Mouse (Mus musculus) liver, adult (tissue): ENCODE results near the gene Ccdc177.

Experiments used
- GATA4 ChIP-seq: IDR thresholded peaks from 2 replicates; pipeline ENCODE4 v1.6.1; 2014; ENCODE audit warnings: mild to moderate bottlenecking, low read length; ENCODE audit not compliant: insufficient replicate concordance

Gene Ccdc177

GRCm38 (mm10) chr12:80759387-80759712, 1.1 kb downstream of the Ccdc177 start:
- no peak for TF ChIP-seq GATA4

- TF ChIP-seq GATA4 = no peak
These were observed 1.7 kb downstream of the Ccdc177 start for GRCm38 (mm10) chr12:80758559-80759386.

- TF ChIP-seq GATA4 = no peak
These were observed 2.5 kb downstream of the Ccdc177 start for GRCm38 (mm10) chr12:80757751-80758558.

- TF ChIP-seq GATA4 = no peak
These were observed 8.9 kb downstream of the Ccdc177 start for GRCm38 (mm10) chr12:80751556-80751955.

GRCm38 (mm10) chr12:80746031-80746813, 14.3 kb downstream of the Ccdc177 start:
- no peak for TF ChIP-seq GATA4

GRCm38 (mm10) chr12:80744614-80745013, 15.9 kb downstream of the Ccdc177 start:
- no peak for TF ChIP-seq GATA4

GRCm38 (mm10) chr12:80739482-80739881, 21.0 kb downstream of the Ccdc177 start:
- no peak for TF ChIP-seq GATA4

- TF ChIP-seq GATA4 = no peak
These were observed 23.2 kb downstream of the Ccdc177 start for GRCm38 (mm10) chr12:80737283-80737600.

GRCm38 (mm10) chr12:80736464-80737282, 23.8 kb downstream of the Ccdc177 start:
- no peak for TF ChIP-seq GATA4

GRCm38 (mm10) chr12:80734526-80735470, 25.7 kb downstream of the Ccdc177 start:
- TF ChIP-seq GATA4 = no peak

GRCm38 (mm10) chr12:80730567-80730966, 29.9 kb downstream of the Ccdc177 start:
- no peak for TF ChIP-seq GATA4

- no peak for TF ChIP-seq GATA4
These were observed 30.5 kb downstream of the Ccdc177 start for GRCm38 (mm10) chr12:80729758-80730530.

GRCm38 (mm10) chr12:80728814-80729213, 31.7 kb downstream of the Ccdc177 start:
- no peak for TF ChIP-seq GATA4
